Mouse (Mus musculus): ENCODE data around the gene Errfi1. TPM values are rescaled to one million over a fixed set of nuclear protein-coding genes. Genes with fewer than 3 reads are reported as not detected.
"Not testable (repeated sequence)": the region's sequence is repeated elsewhere in the genome, so short reads cannot be mapped to it uniquely, and the experiment has no call there.

Errfi1 gene
- total RNA-seq, 1 experiment from 2014 or later = 5.2 TPM

DNA sequence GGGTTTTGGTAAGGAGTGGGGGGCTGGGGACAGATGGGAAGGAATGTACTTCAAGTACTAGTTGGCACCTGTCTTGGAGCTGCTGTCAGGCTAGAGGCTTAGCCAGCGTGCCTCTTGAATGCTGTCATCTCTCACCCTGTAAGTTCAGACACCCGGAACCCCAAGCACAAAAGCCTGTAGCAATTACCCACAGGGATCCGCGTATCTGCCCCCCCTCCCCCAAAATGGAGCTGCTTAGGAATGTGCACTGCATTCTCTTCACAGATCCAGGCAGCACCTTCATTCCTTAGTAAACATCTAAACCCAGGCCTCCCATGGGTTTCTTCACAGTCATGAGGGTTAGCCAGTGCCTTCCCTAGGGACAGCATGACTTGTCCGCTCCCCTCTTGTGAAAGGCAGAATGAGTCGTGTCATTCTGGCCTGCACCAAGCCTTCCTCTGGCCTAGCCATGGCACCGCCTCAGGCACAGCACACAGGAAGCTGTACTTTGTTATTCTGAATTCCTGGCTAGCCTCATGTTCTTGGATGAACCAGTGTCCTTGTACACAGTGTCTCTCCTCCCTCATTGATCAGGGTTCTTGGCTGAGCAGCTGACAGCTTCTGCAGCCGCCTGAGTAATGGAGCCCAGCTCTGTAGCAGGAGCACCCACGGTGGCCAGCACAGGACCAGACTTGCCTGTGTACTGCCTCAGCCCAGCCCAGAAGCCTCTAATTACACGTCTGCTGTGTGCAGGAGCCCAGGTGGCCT lies 17.8 kb downstream of the Errfi1 start:
- ATAC-seq (ENCODE audit: extremely low read depth, insufficient number of reproducible peaks, low FRiP score, poor library complexity, severe bottlenecking) = no peak

DNA sequence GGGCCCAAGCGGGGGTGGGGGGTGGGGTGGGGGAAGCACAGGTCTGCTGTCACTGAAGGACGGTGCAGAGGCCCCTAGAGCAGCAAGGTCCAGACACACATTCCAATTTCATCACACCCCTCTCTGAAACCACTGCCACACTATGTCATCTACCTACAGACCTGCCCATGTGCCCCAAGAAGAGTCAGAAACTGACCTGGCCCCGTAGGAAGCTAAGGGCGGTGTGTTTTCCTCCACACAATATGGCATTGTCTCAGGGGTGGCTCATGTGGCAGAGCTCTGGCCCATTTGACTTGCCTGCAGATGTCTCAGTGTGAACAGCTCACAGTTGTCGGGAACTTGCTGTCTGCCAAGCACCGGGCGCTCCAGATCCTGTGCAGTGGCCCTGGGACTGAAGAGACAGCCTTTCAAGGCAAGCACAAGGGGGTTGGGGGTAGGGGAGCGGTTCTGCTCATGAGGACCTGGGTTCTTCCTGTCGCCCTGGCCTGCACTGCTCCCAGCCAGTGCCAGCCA lies 18.5 kb downstream of the Errfi1 start:
- ATAC-seq (ENCODE audit: extremely low read depth, insufficient number of reproducible peaks, low FRiP score, poor library complexity, severe bottlenecking) = no peak

DNA sequence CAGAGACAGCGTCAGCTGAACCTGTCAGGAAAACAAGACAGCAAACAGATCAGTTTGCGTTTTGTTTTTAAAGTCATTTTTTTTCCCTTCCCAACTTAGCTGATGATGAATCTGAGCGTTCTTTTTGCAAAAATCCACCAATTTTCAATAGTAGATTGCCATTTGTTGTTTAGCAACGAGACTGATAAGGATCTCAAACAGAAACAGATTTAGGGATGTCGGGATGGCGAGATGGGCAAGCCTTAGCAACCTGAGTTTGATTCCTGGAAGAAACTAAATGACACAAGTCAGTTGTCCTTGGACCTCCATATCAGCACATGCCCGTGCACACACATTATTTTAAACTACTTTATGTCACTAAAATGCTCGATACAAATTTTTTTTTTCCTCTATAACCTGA lies 19.0 kb downstream of the Errfi1 start:
- ATAC-seq (ENCODE audit: extremely low read depth, insufficient number of reproducible peaks, low FRiP score, poor library complexity, severe bottlenecking) = no peak

DNA sequence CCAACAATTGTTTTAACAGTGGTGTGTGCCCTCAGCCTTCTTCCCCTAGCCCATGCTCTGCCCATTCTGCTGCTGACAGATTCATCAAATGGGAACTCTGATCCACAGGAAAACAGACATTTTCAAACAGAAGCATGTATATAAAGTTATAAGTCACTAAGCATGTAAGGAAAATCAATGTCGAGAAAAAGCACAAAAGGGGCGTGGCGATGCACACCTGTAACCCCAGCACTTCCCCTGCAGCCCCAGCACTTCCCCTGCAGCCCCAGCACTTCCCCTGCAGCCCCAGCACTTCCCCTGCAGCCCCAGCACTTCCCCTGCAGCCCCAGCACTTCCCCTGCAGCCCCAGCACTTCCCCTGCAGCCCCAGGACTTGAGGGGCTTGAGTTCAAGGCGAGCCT lies 20.7 kb downstream of the Errfi1 start:
- ATAC-seq (ENCODE audit: extremely low read depth, insufficient number of reproducible peaks, low FRiP score, poor library complexity, severe bottlenecking) = not testable (repeated sequence)

DNA sequence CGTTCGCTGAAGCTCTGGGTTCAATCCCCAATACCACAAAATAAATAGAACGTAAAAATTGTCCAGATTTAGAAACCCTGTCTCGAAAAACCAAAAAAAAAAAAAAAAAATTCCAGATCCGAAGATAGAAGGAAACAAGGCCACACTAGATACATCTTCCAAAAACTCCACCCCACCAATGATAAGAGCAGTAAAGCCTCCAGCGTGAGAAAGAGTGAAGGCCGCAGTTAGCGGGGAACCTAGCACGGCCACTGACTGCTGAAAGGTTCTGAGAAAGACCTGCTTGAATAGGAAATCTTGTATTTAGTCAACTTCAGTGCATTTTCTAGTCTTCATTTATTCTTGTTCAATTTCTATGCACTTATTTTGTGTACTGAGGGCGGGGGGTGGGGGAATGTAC lies 21.7 kb downstream of the Errfi1 start:
- no peak for ATAC-seq (ENCODE audit: extremely low read depth, insufficient number of reproducible peaks, low FRiP score, poor library complexity, severe bottlenecking)

DNA sequence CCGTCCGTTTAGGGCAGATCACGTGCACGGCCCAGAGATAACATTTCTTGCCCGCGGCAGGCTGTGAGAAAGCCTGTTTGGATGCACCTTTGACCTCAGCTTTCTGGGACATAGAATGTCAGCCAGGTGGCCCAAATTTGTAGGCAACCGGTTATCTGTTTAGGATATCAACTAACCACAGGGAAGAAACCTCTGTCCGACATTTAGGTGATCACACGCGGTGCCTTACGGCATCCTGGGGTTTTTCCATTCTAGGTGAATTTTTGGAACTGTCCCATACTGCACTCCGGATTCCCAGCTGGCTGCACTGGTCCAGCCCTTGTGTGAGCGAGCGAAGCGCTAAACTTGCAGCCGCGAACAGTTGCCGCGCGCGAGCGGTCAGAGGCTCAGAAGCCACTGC lies 25.9 kb downstream of the Errfi1 start:
- no peak for ATAC-seq (ENCODE audit: extremely low read depth, insufficient number of reproducible peaks, low FRiP score, poor library complexity, severe bottlenecking)

DNA sequence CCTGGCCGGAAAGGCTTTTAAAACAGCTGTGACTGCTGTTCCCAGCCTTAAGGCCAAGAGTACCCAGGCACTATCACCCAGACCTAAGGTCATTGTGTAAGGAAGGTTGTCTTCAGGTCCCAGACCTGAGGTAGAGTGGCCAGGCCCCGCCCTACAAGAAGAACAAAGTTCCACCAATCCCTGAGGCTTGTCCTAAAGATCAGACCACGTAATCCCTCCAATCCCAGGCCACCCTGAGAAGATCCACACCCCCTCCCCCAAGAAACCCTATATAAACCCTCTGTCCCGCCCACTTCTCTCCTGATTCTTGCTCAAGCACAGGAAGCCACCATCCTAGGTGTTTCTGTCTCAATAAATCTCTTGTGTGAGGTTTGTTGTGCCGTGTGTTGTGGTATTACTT lies 26.6 kb downstream of the Errfi1 start:
- ATAC-seq (ENCODE audit: extremely low read depth, insufficient number of reproducible peaks, low FRiP score, poor library complexity, severe bottlenecking) = no peak

DNA sequence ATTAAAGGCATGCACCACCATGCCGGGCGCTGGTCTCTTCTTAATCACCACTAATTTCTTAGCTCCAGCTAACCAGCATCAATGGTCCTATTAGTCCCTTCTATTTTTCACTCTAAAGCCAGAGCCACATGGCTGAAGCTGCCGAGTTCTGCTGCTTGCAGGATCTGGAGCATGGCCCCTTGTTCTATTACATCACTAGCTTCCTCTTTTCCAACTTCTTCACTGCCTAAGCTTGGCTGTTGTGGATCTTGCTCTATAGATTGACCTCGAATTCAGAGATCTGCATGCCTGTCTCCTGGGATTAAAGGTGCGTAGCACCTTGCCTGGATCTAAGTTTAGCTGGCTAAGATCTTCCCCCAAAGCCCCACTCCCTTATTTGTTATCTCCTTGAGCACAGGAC lies 28.9 kb downstream of the Errfi1 start:
- ATAC-seq (ENCODE audit: extremely low read depth, insufficient number of reproducible peaks, low FRiP score, poor library complexity, severe bottlenecking) = no peak

DNA sequence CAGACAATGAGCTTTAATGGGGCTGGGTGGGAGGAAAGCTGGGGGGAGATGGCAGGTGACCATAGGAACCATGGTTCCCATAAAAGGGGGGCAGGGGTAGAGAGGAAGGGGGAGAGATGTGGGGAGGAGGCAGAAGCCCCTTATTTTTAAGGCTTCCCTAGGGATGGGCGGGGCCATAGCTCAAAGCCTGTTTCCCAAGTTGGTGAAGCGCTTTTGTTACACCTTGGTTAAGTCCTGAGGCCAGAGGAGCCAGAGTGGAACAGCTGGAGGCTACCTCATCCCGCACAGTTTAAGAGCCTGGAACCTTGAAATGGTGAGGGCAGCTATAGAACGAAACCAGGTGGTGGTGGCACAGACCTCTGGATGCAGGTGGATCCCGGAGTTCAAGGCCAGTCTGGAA lies 34.2 kb downstream of the Errfi1 start:
- ATAC-seq (ENCODE audit: extremely low read depth, insufficient number of reproducible peaks, low FRiP score, poor library complexity, severe bottlenecking) = no peak

DNA sequence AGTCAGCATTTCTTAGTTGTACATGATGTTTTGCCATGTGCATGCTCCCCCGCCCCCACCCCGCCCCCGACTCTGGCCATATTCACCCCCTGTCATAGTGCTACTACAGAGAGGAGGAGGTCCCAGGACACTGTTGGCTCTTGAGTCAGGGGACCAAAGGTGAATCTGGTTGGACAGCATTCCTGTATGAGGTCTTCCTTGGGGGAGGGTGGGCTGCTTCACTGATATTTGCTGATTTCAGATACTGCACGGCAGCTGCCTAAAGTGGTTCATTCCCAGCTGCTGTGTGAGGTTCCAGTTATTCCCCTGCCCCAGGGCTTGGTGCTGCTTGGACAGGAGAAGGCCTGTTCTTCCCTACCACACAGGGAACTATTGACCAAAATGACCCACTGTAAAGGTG lies 34.8 kb downstream of the Errfi1 start:
- ATAC-seq (ENCODE audit: extremely low read depth, insufficient number of reproducible peaks, low FRiP score, poor library complexity, severe bottlenecking) = no peak

DNA sequence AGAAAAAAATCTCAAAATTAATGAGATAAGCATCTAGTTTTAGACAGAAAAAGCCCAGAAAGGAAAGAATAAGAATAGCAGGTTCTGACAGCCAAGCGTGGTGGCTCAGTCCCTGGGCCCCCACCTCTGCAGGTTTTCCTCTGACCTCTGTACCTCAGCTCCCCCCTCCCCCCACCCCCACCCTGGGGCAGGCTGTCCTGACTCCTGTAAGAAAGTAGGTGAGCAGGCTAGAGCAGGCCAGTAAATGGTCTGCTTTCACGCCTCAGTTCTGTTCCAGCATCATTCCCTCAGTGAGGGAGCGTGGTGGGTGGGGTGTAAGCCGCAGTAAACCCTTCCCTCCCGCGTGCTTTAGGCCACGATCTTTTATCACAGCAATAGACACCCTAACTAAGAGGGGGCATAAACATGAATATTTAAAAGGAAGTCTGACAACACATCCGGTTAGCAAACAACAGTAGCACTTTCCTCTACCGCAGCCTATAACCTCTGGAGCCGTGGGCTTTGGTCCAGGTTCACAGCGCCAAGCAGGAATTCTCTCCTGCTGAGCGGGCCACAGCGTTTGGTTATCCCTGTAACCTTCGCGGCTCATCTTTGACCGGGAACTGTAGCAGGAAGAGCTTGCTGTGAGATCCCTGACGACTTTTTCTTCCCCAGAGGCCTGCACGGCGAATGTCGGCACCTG lies 35.7 kb downstream of the Errfi1 start:
- no peak for ATAC-seq (ENCODE audit: extremely low read depth, insufficient number of reproducible peaks, low FRiP score, poor library complexity, severe bottlenecking)

DNA sequence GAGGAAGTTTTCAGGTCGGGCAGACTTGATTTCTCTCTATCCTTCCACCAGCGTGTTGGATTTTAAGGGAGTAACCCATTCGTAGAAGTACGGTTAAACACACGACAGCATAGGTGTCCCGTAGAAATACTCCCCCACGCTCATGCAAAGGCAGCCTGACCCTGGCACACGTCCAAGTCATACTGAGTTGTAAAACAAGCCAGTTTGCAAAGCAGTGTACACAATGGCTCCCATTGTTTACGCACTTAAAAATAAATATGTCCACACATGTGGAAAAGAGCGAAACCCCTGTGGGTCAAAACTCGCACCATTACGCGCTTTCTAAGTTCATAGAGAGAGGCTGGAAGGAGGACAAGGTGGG lies 36.2 kb downstream of the Errfi1 start:
- ATAC-seq (ENCODE audit: extremely low read depth, insufficient number of reproducible peaks, low FRiP score, poor library complexity, severe bottlenecking) = no peak

DNA sequence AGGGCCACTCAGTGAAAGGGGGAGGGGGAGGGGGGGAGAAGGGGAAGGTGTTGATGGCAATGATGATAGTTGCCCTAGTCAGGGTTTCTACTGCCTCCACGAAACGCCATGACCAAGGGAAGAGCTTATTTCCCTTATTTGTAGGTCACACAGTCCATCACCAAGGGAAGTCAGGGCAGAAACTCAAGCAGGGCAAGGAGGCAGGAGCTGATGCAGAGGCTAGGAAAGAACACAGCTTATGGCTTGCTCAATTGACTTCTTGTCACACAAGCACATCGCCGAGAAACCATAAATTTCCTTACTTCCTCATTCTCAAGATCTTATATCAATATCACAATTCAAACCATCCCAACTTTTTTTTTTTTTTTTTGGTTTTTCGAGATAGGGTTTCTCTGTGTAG lies 37.6 kb downstream of the Errfi1 start:
- no peak for ATAC-seq (ENCODE audit: extremely low read depth, insufficient number of reproducible peaks, low FRiP score, poor library complexity, severe bottlenecking)

DNA sequence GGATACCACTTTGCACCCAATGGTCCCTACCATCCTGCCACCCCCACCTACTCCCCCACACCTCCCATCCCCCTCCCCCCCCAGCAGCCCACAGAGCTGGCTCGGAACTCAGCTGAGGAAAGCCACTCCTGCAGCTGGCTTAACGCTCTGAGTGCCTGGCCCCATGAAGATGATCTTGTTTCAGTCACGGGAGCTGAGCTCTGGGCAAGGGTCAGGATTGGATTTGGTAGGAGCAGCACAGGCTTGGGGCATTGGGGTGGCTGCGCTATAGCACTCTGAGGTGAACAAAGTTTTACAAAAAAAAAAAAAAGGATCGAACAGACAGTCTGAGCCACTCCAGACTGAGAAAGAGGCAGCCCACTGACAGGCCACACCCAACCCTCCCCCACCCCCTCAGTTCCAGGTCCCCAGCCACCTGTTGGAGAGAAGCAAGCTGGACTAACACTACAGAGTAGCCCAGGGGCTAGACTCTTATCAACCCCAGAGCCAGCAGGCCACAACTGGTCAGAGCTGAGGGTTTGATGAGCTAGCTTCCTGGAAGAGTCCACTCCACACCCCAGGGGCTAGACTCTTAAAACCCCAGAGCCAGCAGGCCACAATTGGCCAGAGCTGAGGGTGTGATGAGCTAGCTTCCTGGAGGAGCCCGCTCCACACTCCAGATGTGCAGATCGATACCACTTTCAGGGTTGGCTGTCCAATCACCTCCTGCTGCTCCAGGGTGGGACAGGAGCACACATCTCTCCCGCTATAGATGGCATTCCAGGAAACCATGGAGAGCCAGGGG lies 41.2 kb downstream of the Errfi1 start:
- ATAC-seq (ENCODE audit: extremely low read depth, insufficient number of reproducible peaks, low FRiP score, poor library complexity, severe bottlenecking) = no peak

DNA sequence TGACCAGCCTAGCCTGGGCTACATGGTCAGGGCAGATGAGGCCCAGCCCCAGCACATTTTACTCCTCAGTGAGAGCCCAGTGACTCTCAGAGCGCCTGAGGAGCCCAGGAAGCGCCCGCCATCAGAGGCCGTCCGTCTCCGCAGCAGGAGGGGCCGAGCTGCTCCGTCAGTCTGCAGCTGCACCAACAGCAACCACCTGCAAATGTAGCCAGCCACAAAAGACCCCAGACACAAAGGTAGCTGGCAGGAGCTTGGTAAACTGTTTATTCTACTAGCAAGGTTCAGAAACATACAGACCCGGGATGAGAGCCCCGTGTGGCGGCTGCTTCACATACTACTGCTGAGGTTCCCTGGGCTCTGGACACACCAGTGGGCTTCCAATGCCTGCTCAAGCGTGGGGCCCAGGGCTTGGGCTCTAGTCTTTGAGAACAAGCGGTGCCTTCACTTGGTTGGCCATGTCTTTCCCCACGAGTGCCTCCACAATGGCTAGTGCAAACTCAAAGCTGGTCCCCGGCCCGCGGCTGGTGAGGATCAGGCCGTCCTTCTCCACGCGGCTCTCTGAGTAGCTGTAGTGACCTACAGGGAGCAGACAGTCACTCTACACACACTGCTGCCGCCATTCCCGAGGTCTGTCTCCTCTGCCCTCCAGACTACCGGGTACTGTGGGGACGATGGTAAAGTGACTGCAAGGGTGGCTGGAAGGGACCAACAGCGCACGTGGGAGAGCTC lies 43.3 kb downstream of the Errfi1 start:
- ATAC-seq (ENCODE audit: extremely low read depth, insufficient number of reproducible peaks, low FRiP score, poor library complexity, severe bottlenecking) = no peak

DNA sequence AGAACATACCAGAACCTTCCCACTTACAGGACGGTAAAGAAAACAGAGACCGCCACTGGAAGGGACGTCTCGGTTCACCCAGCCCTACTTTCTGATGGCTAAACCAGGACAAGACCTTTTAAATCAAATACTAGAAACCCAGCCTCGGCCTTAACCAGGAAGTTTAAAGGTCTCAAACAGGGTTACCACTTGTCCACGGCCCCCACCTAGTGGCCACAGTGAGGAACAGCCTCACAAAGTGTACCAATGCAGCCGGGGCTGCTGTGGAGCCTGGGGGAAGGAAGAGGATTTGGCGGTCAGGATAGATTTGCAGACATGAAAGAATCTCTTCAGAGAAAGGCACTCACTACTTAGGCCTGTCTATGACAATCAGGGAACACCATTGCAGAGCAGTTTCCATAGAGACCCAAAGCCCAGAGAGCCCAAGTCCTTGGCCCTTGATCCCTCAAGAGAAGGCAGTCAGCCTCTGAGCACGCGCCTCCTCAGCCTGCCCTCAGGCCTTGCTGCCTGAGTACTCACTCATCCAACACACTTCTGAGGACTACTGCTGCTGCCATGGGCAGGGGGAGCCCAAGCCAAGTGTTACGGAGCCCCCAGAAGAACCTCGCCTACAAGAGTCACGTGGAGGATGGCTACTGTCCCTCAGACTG lies 45.1 kb downstream of the Errfi1 start:
- peak; percentile 81 for ATAC-seq (ENCODE audit: extremely low read depth, insufficient number of reproducible peaks, low FRiP score, poor library complexity, severe bottlenecking)

DNA sequence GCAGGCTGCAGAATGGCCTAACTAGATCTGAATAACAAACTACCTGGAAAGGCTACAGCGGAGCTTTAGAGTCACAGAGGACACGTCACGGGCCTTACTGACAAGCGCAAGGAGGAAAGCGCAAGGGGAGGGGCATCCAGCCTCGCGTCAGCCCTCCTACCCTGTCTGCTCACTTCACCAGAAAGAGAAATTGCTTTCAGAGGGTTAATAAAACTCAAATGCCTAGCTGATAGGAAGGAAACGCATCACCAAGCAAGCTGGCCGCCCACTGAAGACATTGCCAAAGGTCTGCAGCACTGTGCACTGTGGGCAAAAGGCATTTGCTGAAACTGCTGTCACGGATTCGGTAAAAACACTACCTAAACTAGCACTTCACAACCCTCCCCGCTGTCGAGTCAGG lies 46.8 kb downstream of the Errfi1 start:
- ATAC-seq (ENCODE audit: extremely low read depth, insufficient number of reproducible peaks, low FRiP score, poor library complexity, severe bottlenecking) = no peak

DNA sequence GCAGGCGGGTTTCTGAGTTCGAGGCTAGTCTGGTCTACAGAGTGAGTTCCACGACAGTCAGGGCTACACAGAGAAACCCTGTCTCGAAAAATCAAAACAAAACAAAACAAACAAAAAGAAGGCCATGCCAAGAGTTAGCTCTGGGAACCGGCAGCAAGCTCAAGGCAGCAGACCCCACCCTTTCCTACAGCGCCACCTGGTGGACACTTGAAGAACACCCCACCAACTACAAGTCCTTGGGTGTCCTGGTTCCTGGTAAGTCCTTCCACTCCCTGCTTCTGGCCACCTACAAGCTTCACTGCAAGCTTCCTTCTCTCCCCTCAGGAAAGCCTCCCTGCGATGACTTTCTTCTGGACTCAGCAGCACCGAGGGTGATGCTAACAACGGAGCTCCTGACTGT lies 47.9 kb downstream of the Errfi1 start:
- peak; percentile 74 for ATAC-seq (ENCODE audit: extremely low read depth, insufficient number of reproducible peaks, low FRiP score, poor library complexity, severe bottlenecking)

DNA sequence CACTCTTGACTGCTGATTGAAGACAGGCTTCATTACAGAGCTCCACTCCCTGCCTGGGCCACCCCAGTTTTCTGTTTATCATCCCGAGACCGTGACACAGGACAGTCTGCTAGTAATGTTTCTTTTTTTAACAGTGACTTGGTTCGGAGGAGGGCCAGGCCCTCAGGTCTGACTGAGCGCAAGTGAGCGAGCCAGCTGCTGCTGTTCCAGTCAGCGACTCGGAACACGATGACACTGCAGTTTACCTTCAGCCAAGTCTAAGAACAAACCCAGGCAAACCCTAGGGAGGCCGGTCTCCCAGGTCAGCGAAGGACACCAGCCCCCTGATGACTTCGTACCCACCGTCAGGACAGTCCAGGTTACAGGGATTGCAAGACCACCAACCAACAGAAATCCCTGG lies 48.3 kb downstream of the Errfi1 start:
- ATAC-seq (ENCODE audit: extremely low read depth, insufficient number of reproducible peaks, low FRiP score, poor library complexity, severe bottlenecking) = no peak

Measured in neutrophil, adult 5-6 weeks (primary cell).